In the genomic region with DNA sequence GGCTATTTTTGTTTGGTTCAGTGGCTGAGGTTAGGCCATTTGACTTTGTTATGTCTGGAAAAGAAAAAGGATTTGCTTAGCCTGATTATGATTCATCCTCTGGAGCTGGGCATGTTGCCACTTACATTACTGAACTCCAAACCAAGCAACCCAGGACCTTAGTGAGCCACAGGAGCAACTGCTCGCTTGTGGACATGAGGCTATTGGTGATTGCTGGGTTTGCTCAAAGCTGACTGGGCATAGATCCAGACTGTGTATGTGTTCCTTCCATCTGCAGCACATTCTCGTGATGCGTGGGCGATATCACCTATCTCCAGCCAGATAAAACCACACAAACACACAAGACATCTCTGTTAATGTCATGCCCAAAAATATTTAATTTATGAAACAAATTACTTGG, we compare ENCODE assay signal across 8 mouse cellular contexts. TPM values are rescaled to one million over a fixed set of nuclear protein-coding genes. Genes with fewer than 3 reads are reported as not detected.
A peak's percentile ranks its signal among the peaks of the same experiment; 100 is the strongest.
DNase-seq lines count a peak whose midpoint lies in the region; ATAC-seq and TF ChIP-seq lines count a peak whose summit lies in the region.
"Had no signal": no experiment of that assay in that cellular context is flagged by ENCODE, and none has a peak within 500 bp of the region (broad histone marks: within the 10 kb centered on the region; RNA-seq: fewer than 3 reads in every experiment).

No protein-coding gene starts in this region.

- H3K9ac ChIP-seq in kidney, embryonic 15.5 days = no peak overlapping the region
- no peak overlapping the region for H3K9ac ChIP-seq in stomach, embryonic 15.5 days
- H3K9ac ChIP-seq: midbrain, embryonic 12.5 days had no signal

- H3K9me3 ChIP-seq in kidney, embryonic 15.5 days (replicated peaks) = no peaks in the 10 kb centered on the region
- no peaks in the 10 kb centered on the region for H3K9me3 ChIP-seq in stomach, embryonic 15.5 days
- H3K9me3 ChIP-seq: midbrain, embryonic 12.5 days had no signal

- 64% methylated on average over 4 of the region's 4 CpGs for WGBS in kidney, embryonic 15.5 days
- WGBS in lung, adult 2 months = 44% methylated on average over 4 of the region's 4 CpGs
- 31% methylated on average over 4 of the region's 4 CpGs for WGBS in stomach, embryonic 15.5 days

- peak; percentile 36; the same call in 1 of the 2 replicates for ATAC-seq in kidney, embryonic 15.5 days (replicated peaks; ENCODE audit: low FRiP score)
- ATAC-seq in stomach, embryonic 15.5 days (ENCODE audit: insufficient read depth, low FRiP score, low read depth) = peak; percentile 75; the same call in 1 of the 2 replicates
- no peak for ATAC-seq in erythroblast, adult 5-6 weeks (replicated peaks; ENCODE audit: low FRiP score, poor library complexity, severe bottlenecking)

- H3K4me2 ChIP-seq in kidney, embryonic 15.5 days = no peak overlapping the region
- no peak overlapping the region for H3K4me2 ChIP-seq in stomach, embryonic 15.5 days
- H3K4me2 ChIP-seq: midbrain, embryonic 12.5 days had no signal

- peak overlapping the region; percentile 41; the same call in 1 of the 2 replicates for H3K27ac ChIP-seq in kidney, embryonic 15.5 days
- no peak overlapping the region for H3K27ac ChIP-seq in stomach, embryonic 15.5 days
- H3K27ac ChIP-seq: midbrain, embryonic 12.5 days had no signal

- intact Hi-C loops in gastrocnemius, postnatal 14 days (cut with DNase I; ENCODE audit: low total_unique reads) = no loop called here

- no peaks in the 10 kb centered on the region for H3K36me3 ChIP-seq in kidney, embryonic 15.5 days
- H3K36me3 ChIP-seq in stomach, embryonic 15.5 days = no peaks in the 10 kb centered on the region
- H3K36me3 ChIP-seq: midbrain, embryonic 12.5 days had no signal

- TF ChIP-seq CTCF in lung, adult 2 months (IDR thresholded peaks at IDR 0.05; ENCODE audit: insufficient read depth, low read length) = no peak

- TF ChIP-seq POLR2A in lung, adult 2 months (IDR thresholded peaks at IDR 0.05; ENCODE audit: borderline replicate concordance, extremely low read depth, low read depth, low read length) = no peak

- DNase-seq in adipocyte (ENCODE audit: low spot score) = peak; percentile 95
- peak; percentile 96 for DNase-seq in brain, adult 2 months (ENCODE audit: low read depth, low spot score)
- peak; percentile 74 for DNase-seq in gastrocnemius, postnatal 14 days
- DNase-seq in lung, adult 2 months = peak; percentile 8

- no peak overlapping the region for H3K4me3 ChIP-seq in kidney, embryonic 15.5 days (replicated peaks)
- no peak overlapping the region for H3K4me3 ChIP-seq in lung, adult 2 months (replicated peaks; ENCODE audit: extremely low read depth, low read depth, low read length)
- H3K4me3 ChIP-seq in stomach, embryonic 15.5 days (replicated peaks) = no peak overlapping the region
- H3K4me3 ChIP-seq: midbrain, embryonic 12.5 days had no signal

- H3K4me1 ChIP-seq in kidney, embryonic 15.5 days = 0 out of 2 replicates have a peak, but pooled peaks cover 2% of the 10 kb centered on the region
- H3K4me1 ChIP-seq in lung, adult 2 months (ENCODE audit: control insufficient read depth, insufficient read depth, low read length) = no peaks in the 10 kb centered on the region
- H3K4me1 ChIP-seq in stomach, embryonic 15.5 days = no peaks in the 10 kb centered on the region
- H3K4me1 ChIP-seq: midbrain, embryonic 12.5 days had no signal

- H3K27me3 ChIP-seq in kidney, embryonic 15.5 days = no peaks in the 10 kb centered on the region
- H3K27me3 ChIP-seq in stomach, embryonic 15.5 days (replicated peaks) = no peaks in the 10 kb centered on the region
- H3K27me3 ChIP-seq: midbrain, embryonic 12.5 days had no signal

RNA-seq across cellular contexts. Expression of a gene that starts 42.8 kb away (rescaled TPM):
- total RNA-seq in gastrocnemius, postnatal 14 days (2021) = 10 to 100 TPM; 17.5 to 20.8 TPM
- 73.5 and 76.1 TPM in 2 replicates for polyA plus RNA-seq in kidney, embryonic 15.5 days (2015; fragmentation: Nextera tagmentation; extraction: Ambion mirVana)
- polyA plus RNA-seq in lung, adult 2 months (2012; rRNA removed) = 39.6 and 45.5 TPM in 2 replicates
- polyA plus RNA-seq in stomach, embryonic 15.5 days (2015; fragmentation: Nextera tagmentation; extraction: Ambion mirVana) = 69.0 and 70.3 TPM in 2 replicates
- total RNA-seq in erythroblast, adult 5-6 weeks (2015; ENCODE audit: low replicate concordance) = 19.4 and 25.2 TPM in 2 replicates
- 12.8 and 16.9 TPM in 2 replicates for total RNA-seq in erythroblast, adult 5-6 weeks (2017; ENCODE audit: low replicate concordance)

RNA-seq across cellular contexts. Expression of a gene that starts 52.3 kb away (rescaled TPM):
- not detected for total RNA-seq in gastrocnemius, postnatal 14 days (2021)
- polyA plus RNA-seq in kidney, embryonic 15.5 days (2015; fragmentation: Nextera tagmentation; extraction: Ambion mirVana) = not detected in 2 replicates
- polyA plus RNA-seq in lung, adult 2 months (2012; rRNA removed) = not detected in 2 replicates
- polyA plus RNA-seq in stomach, embryonic 15.5 days (2015; fragmentation: Nextera tagmentation; extraction: Ambion mirVana) = not detected in 2 replicates
- not detected in 2 replicates for total RNA-seq in erythroblast, adult 5-6 weeks (2015; ENCODE audit: low replicate concordance)
- total RNA-seq in erythroblast, adult 5-6 weeks (2017; ENCODE audit: low replicate concordance) = not detected in 2 replicates
- polyA plus RNA-seq: midbrain, embryonic 12.5 days had no signal

Comparison
In these comparisons a context has a peak if more than half of its experiments do, and no peak if none do; other contexts are left out.
1. DNase-seq: peak in every context shown above with its lines; median percentile 96 in brain, adult 2 months; 95 in adipocyte; 74 in gastrocnemius, postnatal 14 days; 8 in lung, adult 2 months.